Mouse (Mus musculus) MEL (cell line): ENCODE results near the gene Fen1. TPM values are rescaled to one million over a fixed set of nuclear protein-coding genes. Genes with fewer than 3 reads are reported as not detected.

Experiments
- DNase-seq: peaks from one replicate; pipeline ENCODE4 v3.0.0; 2011; ENCODE audit warnings: low read depth, low spot score
- H3K27ac ChIP-seq: 2 replicates; pipeline ENCODE4 v1.5.1; 2012; ENCODE audit warnings: low read depth, mild to moderate bottlenecking, control low read depth, low read length, moderate library complexity; ENCODE audit not compliant: control insufficient read depth
- H3K27me3 ChIP-seq, 2 experiments: fragments of 150-350 bp in 1 of 2; sonication (generic) in 1 of 2; 2 replicates each; pipeline ENCODE4 v1.6.1; 2012; ENCODE audit warnings: low read length in 2 of 2, mild to moderate bottlenecking in 2 of 2, improper control_type of control experiment in 1 of 2, moderate library complexity in 1 of 2; ENCODE audit not compliant: insufficient read depth in 2 of 2, control insufficient read depth in 1 of 2
- H3K36me3 ChIP-seq, 2 experiments: 2 replicates each; pipeline ENCODE4 v1.6.1; 2012 to 2014; ENCODE audit warnings: low read length in 2 of 2, improper control_type of control experiment in 1 of 2, inconsistent platforms in 1 of 2, mild to moderate bottlenecking in 1 of 2; ENCODE audit not compliant: insufficient read depth in 2 of 2, control insufficient read depth in 1 of 2
- H3K4me1 ChIP-seq, 2 experiments: fragments of 150-350 bp in 1 of 2; sonication (generic) in 1 of 2; 2 replicates each; pipeline ENCODE4 v1.6.1; 2012; ENCODE audit warnings: low read length in 2 of 2, improper control_type of control experiment in 1 of 2, mild to moderate bottlenecking in 1 of 2; ENCODE audit not compliant: insufficient read depth in 2 of 2, control insufficient read depth in 1 of 2
- H3K4me3 ChIP-seq, 2 experiments: fragments of 150-350 bp in 1 of 2; sonication (generic) in 1 of 2; 2 replicates each; pipeline ENCODE4 v1.5.1; 2012; ENCODE audit warnings: low read depth in 2 of 2, low read length in 2 of 2, mild to moderate bottlenecking in 2 of 2, moderate library complexity in 2 of 2, control low read depth in 1 of 2, improper control_type of control experiment in 1 of 2; ENCODE audit not compliant: control insufficient read depth in 1 of 2, insufficient read depth in 1 of 2
- H3K79me2 ChIP-seq: 2 replicates; pipeline ENCODE4 v1.6.1; 2012; ENCODE audit warnings: mild to moderate bottlenecking, low read length, moderate library complexity; ENCODE audit not compliant: control insufficient read depth, poor library complexity, insufficient read depth
- H3K9ac ChIP-seq: 2 replicates; pipeline ENCODE4 v1.6.1; 2012; ENCODE audit warnings: low read depth, mild to moderate bottlenecking, control low read depth, low read length, moderate library complexity; ENCODE audit not compliant: control insufficient read depth, poor library complexity, severe bottlenecking
- H3K9me3 ChIP-seq: fragments of 150-350 bp; sonication (generic); replicated peaks from 2 replicates; pipeline ENCODE4 v1.6.1; 2012; ENCODE audit warnings: mild to moderate bottlenecking, low read length, improper control_type of control experiment, moderate library complexity; ENCODE audit not compliant: insufficient read depth
- BHLHE40 ChIP-seq: IDR thresholded peaks from 2 replicates; pipeline ENCODE4 v1.6.1; 2012; ENCODE audit warnings: low read depth, mild to moderate bottlenecking, inconsistent platforms, low read length, improper control_type of control experiment, borderline replicate concordance
- CHD1 ChIP-seq: IDR thresholded peaks from 2 replicates; pipeline ENCODE4 v1.6.1; 2012; ENCODE audit warnings: low read depth, mild to moderate bottlenecking, inconsistent platforms, low read length, improper control_type of control experiment
- CHD2 ChIP-seq: IDR thresholded peaks from 2 replicates; pipeline ENCODE4 v1.6.1; 2011; ENCODE audit warnings: low read length, improper control_type of control experiment
- E2F4 ChIP-seq: IDR thresholded peaks from 2 replicates; pipeline ENCODE4 v1.6.1; 2011; ENCODE audit warnings: low read depth, low read length, improper control_type of control experiment, borderline replicate concordance
- EP300 ChIP-seq, 2 experiments: IDR thresholded peaks; 2 replicates each; pipeline ENCODE4 v1.6.1; 2011; ENCODE audit warnings: improper control_type of control experiment in 2 of 2, low read length in 2 of 2, low read depth in 1 of 2, mild to moderate bottlenecking in 1 of 2
- ETS1 ChIP-seq: IDR thresholded peaks from 2 replicates; pipeline ENCODE4 v1.6.1; 2012; ENCODE audit warnings: low read depth, mild to moderate bottlenecking, inconsistent platforms, low read length, improper control_type of control experiment, moderate library complexity
- JUND ChIP-seq: IDR thresholded peaks from 2 replicates; pipeline ENCODE4 v1.6.1; 2011; ENCODE audit warnings: low read depth, mild to moderate bottlenecking, improper control_type of control experiment, low read length
- KAT2A ChIP-seq: conservative IDR thresholded peaks from 2 replicates; pipeline ENCODE4 v1.6.1; 2012; ENCODE audit warnings: low read depth, low read length, improper control_type of control experiment, inconsistent platforms
- MAFK ChIP-seq: IDR thresholded peaks from 2 replicates; pipeline ENCODE4 v1.6.1; 2011; ENCODE audit warnings: low read depth, mild to moderate bottlenecking, low read length, improper control_type of control experiment, borderline replicate concordance
- MAX ChIP-seq: IDR thresholded peaks from 2 replicates; pipeline ENCODE4 v1.6.1; 2011; ENCODE audit warnings: low read length, improper control_type of control experiment
- MAZ ChIP-seq: IDR thresholded peaks from 2 replicates; pipeline ENCODE4 v1.6.1; 2012; ENCODE audit warnings: low read depth, mild to moderate bottlenecking, inconsistent platforms, low read length, improper control_type of control experiment
- MYB ChIP-seq: IDR thresholded peaks from 2 replicates; pipeline ENCODE4 v1.6.1; 2011; ENCODE audit warnings: mild to moderate bottlenecking, low read depth, low read length, improper control_type of control experiment
- MYC ChIP-seq: IDR thresholded peaks from 2 replicates; pipeline ENCODE4 v1.6.1; 2011; ENCODE audit warnings: low read depth, mild to moderate bottlenecking, low read length, improper control_type of control experiment, moderate library complexity
- POLR2AphosphoS2 ChIP-seq: IDR thresholded peaks from 2 replicates; pipeline ENCODE4 v1.6.1; 2011; ENCODE audit warnings: low read length, improper control_type of control experiment
- SMC3 ChIP-seq: IDR thresholded peaks from 2 replicates; pipeline ENCODE4 v1.6.1; 2011; ENCODE audit warnings: low read depth, low read length, improper control_type of control experiment
- TAL1 ChIP-seq: IDR thresholded peaks from 2 replicates; pipeline ENCODE4 v1.6.1; 2012; ENCODE audit warnings: mild to moderate bottlenecking, inconsistent platforms, low read length, moderate library complexity, mixed read lengths
- UBTF ChIP-seq: IDR thresholded peaks from 2 replicates; pipeline ENCODE4 v1.6.1; 2012; ENCODE audit warnings: low read depth, mild to moderate bottlenecking, inconsistent platforms, low read length, improper control_type of control experiment, moderate library complexity, borderline replicate concordance; ENCODE audit not compliant: insufficient read depth
- USF1 ChIP-seq: IDR thresholded peaks from 2 replicates; pipeline ENCODE4 v1.6.1; 2014; ENCODE audit warnings: low read depth, mild to moderate bottlenecking, inconsistent platforms, low read length, improper control_type of control experiment, moderate library complexity
- ZC3H11A ChIP-seq: IDR thresholded peaks from 2 replicates; pipeline ENCODE4 v1.6.1; 2012; ENCODE audit warnings: low read depth, mild to moderate bottlenecking, inconsistent platforms, low read length, improper control_type of control experiment
- ZKSCAN1 ChIP-seq: IDR thresholded peaks from 2 replicates; pipeline ENCODE4 v1.6.1; 2012; ENCODE audit warnings: low read depth, mild to moderate bottlenecking, inconsistent platforms, low read length, improper control_type of control experiment, moderate library complexity
- ZMIZ1 ChIP-seq: IDR thresholded peaks from 2 replicates; pipeline ENCODE4 v1.6.1; 2012; ENCODE audit warnings: low read depth, mild to moderate bottlenecking, inconsistent platforms, low read length, improper control_type of control experiment, moderate library complexity
- polyA plus RNA-seq, 2 experiments: library from polyadenylated mRNA; stranded (reverse) in 1 of 2; unstranded in 1 of 2; fragments of >175 nt in 1 of 2; fragments of >200 nt in 1 of 2; gene quantifications; 2 replicates each; pipeline versions ENCODE4 v1.2.1 to v1.2.4; 2012; ENCODE audit warnings: low replicate concordance in 2 of 2, low read depth in 1 of 2; ENCODE audit not compliant: insufficient read length in 2 of 2, insufficient read depth in 1 of 2, missing spikeins in 1 of 2
- total RNA-seq: library from RNA; depleted of rRNA; stranded (reverse); fragments of 300-350 nt; gene quantifications from 2 replicates; pipeline ENCODE4 v1.2.3, GENCODE M21; 2012

Gene Fen1
- total and polyA plus RNA-seq, 3 experiments = 145 to 189 TPM; not detected in 1

DNA sequence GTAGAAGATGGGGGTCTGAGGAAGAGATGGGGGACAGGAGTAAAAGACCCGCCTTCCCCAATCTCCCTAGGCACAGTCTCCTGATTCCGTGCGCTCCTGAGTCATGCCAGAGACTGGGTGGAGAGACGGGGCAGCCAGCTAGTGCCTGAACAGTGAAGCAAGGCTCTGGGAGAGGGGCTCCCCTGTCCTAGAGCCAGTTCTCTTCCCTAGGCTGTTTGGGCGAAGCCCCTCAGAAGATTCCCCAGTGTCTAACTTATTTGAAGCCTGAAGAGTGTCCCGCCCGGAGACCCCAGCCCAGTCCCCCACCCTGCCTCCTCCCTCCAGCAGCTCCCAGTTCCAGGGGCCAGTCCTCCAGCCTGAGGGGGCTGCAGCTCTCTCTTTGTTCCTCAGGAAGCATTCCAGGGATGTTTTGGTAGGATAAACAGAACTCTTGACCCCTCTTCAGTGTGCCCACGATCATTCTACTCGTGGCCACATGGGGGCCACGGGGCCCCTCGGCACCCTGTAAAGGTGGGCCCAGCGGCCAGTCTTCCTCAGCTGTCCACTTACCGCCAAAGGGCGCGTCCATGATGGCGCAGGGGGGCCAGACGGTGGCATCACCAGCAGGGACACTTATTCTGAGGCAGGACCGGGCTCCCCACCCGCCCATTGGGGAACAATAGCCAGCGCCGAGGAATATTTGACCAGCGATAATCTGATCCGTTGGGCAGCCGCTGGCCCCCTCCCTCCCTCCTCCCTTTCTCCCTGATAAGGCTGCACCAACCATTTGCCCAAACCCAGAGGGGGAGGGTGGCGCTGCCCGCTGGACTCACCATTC, 20.9 kb upstream of the Fen1 start (continued):
- TF ChIP-seq POLR2AphosphoS2 = no peak

DNA sequence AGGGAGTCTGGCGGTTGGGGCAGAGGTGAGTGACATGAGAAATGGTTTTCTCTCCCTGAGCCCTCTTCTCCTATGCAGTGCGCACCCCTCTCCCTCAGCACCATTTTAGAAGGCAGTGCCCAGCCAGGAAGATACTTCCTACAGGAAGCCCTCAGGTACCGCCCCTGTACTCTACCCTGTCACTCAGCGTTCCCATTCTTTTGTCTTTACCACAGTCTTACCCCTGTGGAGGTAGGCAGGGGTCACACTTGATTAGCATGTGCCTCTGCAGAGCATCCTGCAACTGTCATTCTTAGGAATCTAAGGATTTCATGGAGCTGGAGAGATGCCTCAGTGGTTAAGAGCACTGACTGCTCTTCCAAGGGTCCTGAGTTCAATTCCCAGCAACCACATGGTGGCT, 19.6 kb upstream of the Fen1 start:
- Histone ChIP-seq H3K79me2 (no peaks in the 10 kb centered on the region), H3K9ac (no peak overlapping the region), H3K9me3 (no peaks in the 10 kb centered on the region), H3K4me3 (no peak overlapping the region), H3K4me1 (peaks cover 0 to 3% of the 10 kb centered on the region in 2 experiments; a peak in 1 of 4 replicates), H3K27me3 (no peaks in the 10 kb centered on the region), H3K27ac (no peak overlapping the region), H3K36me3 (no peaks in the 10 kb centered on the region)
- DNase-seq = no peak
- TF ChIP-seq ETS1 (no peak), BHLHE40 (no peak), CHD1 (no peak), USF1 (no peak), EP300 (IDR thresholded peaks at IDR 0.05; ENCODE audit: low read depth in 1 of 2, low read length in 2 of 2) (no peak), ZC3H11A (no peak), MAFK (no peak), MAX (no peak), ZMIZ1 (no peak), CHD2 (no peak), KAT2A (no peak), MAZ (no peak), SMC3 (no peak), ZKSCAN1 (no peak), E2F4 (no peak), UBTF (no peak), TAL1 (no peak), MYB (no peak), JUND (no peak), MYC (no peak)
